Comparison of ENCODE assay signal across 13 mouse cellular contexts in the genomic region with DNA sequence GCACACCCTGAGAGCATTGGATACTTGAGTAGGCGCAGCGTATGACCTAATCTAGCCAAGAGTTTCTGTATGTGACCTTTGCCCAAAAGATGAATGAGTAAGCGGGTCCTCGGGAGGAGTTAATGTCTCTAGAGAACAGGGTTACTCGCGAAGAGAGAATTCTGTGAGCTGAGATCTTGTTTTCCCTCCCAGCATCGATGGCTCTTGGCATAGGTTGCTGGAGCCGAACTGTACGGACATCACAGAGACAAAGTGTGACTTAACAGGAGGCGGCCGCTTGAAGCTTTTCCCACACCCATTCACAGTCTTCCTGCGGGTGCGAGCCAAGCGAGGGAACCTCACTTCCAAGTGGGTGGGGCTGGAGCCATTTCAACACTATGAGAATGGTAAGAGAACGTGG. TPM values are rescaled to one million over a fixed set of nuclear protein-coding genes. Genes with fewer than 3 reads are reported as not detected.
DNase-seq lines count a peak whose midpoint lies in the region; ATAC-seq and TF ChIP-seq lines count a peak whose summit lies in the region.
"Had no signal": no experiment of that assay in that cellular context is flagged by ENCODE, and none has a peak within 500 bp of the region (broad histone marks: within the 10 kb centered on the region; RNA-seq: fewer than 3 reads in every experiment).

No protein-coding gene starts in this region.

- no peak for TF ChIP-seq POLR2A in lung, adult 2 months (IDR thresholded peaks at IDR 0.05; ENCODE audit: borderline replicate concordance, extremely low read depth, low read depth, low read length)

- H3K4me1 ChIP-seq in lung, adult 2 months (ENCODE audit: control insufficient read depth, insufficient read depth, low read length): peaks cover 15% of the 10 kb centered on the region
- H3K4me1 ChIP-seq in embryonic facial prominence, embryonic 10.5 days: peaks cover 42% of the 10 kb centered on the region

- DNase-seq in frontal cortex, postnatal 36 days (ENCODE audit: low spot score in 2 of 2): peak; percentile 52 to 64
- no peak for DNase-seq in frontal cortex, postnatal 14 days (ENCODE audit: low spot score in 2 of 2)
- DNase-seq in lung, adult 18-20 months: peak; percentile 63 to 71
- DNase-seq in lung, adult 2 months: no peak
- DNase-seq in heart, postnatal 14 days: peak; percentile 49 to 55
- peak; percentile 63 for DNase-seq in testis, postnatal 10 days (ENCODE audit: low spot score)
- DNase-seq in embryonic facial prominence, embryonic 10.5 days (ENCODE audit: low spot score): no peak
- DNase-seq: cerebellum, postnatal 14 days; retina, postnatal 1 day; thymus, adult 2 months had no signal

- H3K4me3 ChIP-seq in lung, adult 2 months (replicated peaks; ENCODE audit: extremely low read depth, low read depth, low read length): no peak overlapping the region
- no peak overlapping the region for H3K4me3 ChIP-seq in embryonic facial prominence, embryonic 10.5 days

- no peak overlapping the region for H3K27ac ChIP-seq in embryonic facial prominence, embryonic 10.5 days (replicated peaks)
- H3K27ac ChIP-seq: hindbrain, embryonic 14.5 days; liver, embryonic 14.5 days had no signal

- H3K9me3 ChIP-seq in embryonic facial prominence, embryonic 10.5 days: no peaks in the 10 kb centered on the region

- no peak for ATAC-seq in activated CD4-positive, CD25-positive, alpha-beta regulatory T cell, adult 4 months

- H3K36me3 ChIP-seq in embryonic facial prominence, embryonic 10.5 days (replicated peaks): peaks cover 62% of the 10 kb centered on the region

- intact Hi-C loops in heart, postnatal 14 days (cut with DNase I): no loop called here

- 60% methylated on average over 15 of the region's 15 CpGs for WGBS in lung, adult 2 months
- 89% methylated on average over 15 of the region's 15 CpGs for WGBS in embryonic facial prominence, embryonic 10.5 days

- no peak for TF ChIP-seq CTCF in lung, adult 2 months (IDR thresholded peaks at IDR 0.05; ENCODE audit: insufficient read depth, low read length)

- H3K27me3 ChIP-seq in embryonic facial prominence, embryonic 10.5 days (replicated peaks; ENCODE audit: low read depth, poor library complexity, severe bottlenecking): no peaks in the 10 kb centered on the region

RNA-seq across cellular contexts. Expression of a gene that starts 10.8 kb away (rescaled TPM):
- polyA plus RNA-seq in lung, adult 2 months (2012; rRNA removed): 32.4 and 37.9 TPM in 2 replicates
- 100 to 1,000 TPM; 125 to 142 TPM for total RNA-seq in heart, postnatal 14 days (2021)
- polyA plus RNA-seq in activated CD4-positive, CD25-positive, alpha-beta regulatory T cell, adult 4 months (2017; shearing (Covaris generic)): 10 to 100 TPM; 19.8 to 20.6 TPM
- polyA plus RNA-seq in embryonic facial prominence, embryonic 10.5 days (2016; fragmentation: Nextera tagmentation; extraction: Ambion mirVana): 29.9 and 32.7 TPM in 2 replicates

RNA-seq across cellular contexts. Expression of a gene that starts 39.9 kb away (rescaled TPM):
- 87.2 and 111 TPM in 2 replicates for polyA plus RNA-seq in lung, adult 2 months (2012; rRNA removed)
- total RNA-seq in heart, postnatal 14 days (2021): 10 to 100 TPM; 65.1 to 65.2 TPM
- 10 to 100 TPM; 34.6 to 38.3 TPM for polyA plus RNA-seq in activated CD4-positive, CD25-positive, alpha-beta regulatory T cell, adult 4 months (2017; shearing (Covaris generic))
- polyA plus RNA-seq in embryonic facial prominence, embryonic 10.5 days (2016; fragmentation: Nextera tagmentation; extraction: Ambion mirVana): 25.6 and 28.5 TPM in 2 replicates

Comparison
In these comparisons a context has a peak if more than half of its experiments do, and no peak if none do; other contexts are left out.
1. DNase-seq: peak in frontal cortex, postnatal 36 days (2 of 2), lung, adult 18-20 months (2 of 2), heart, postnatal 14 days (2 of 2) and testis, postnatal 10 days (single experiment); none in frontal cortex, postnatal 14 days (0 of 2), lung, adult 2 months (single experiment) and embryonic facial prominence, embryonic 10.5 days (single experiment).